Mouse (Mus musculus): ENCODE data around the gene Gne. TPM values are rescaled to one million over a fixed set of nuclear protein-coding genes. Genes with fewer than 3 reads are reported as not detected.
"Not testable (repeated sequence)": the region's sequence is repeated elsewhere in the genome, so short reads cannot be mapped to it uniquely, and the experiment has no call there.

Gene Gne
- polyA plus RNA-seq, 1 experiment from 2014 or later, result 26.3 TPM

DNA sequence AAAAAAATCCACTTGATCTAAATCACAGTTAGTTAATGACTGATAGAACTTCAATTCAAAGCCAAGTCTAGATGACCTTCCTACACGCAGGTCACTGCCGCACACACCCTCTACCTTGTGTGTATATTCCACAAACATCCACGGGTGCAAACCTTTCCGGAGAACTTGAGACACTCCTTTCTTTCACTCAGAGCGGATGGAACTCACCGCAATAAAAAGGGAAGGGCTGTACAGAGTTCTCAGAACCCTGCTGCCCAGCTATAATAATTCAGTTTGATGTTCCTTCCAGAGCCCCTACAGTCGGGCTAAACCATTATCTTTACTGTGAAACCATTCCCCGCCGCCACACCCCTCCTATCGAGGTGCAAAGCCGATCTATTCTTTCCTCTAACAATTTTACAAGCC lies 12.2 kb downstream of the Gne start:
- H3K9me3 ChIP-seq, result no peaks in the 10 kb centered on the region
- H3K9ac ChIP-seq (replicated peaks), result peak overlapping the region; percentile 84
- H3K27me3 ChIP-seq, result no peaks in the 10 kb centered on the region
- peak overlapping the region; percentile 74 for H3K27ac ChIP-seq (replicated peaks)
- H3K4me3 ChIP-seq, result peak overlapping the region; percentile 86
- H3K36me3 ChIP-seq, result no peaks in the 10 kb centered on the region
- WGBS, result 14% methylated on average over 11 of the region's 11 CpGs
- peak; percentile 36 for ATAC-seq (replicated peaks)
- peaks cover 19% of the 10 kb centered on the region for H3K4me1 ChIP-seq
- H3K4me2 ChIP-seq (replicated peaks), result peak overlapping the region; percentile 69

DNA sequence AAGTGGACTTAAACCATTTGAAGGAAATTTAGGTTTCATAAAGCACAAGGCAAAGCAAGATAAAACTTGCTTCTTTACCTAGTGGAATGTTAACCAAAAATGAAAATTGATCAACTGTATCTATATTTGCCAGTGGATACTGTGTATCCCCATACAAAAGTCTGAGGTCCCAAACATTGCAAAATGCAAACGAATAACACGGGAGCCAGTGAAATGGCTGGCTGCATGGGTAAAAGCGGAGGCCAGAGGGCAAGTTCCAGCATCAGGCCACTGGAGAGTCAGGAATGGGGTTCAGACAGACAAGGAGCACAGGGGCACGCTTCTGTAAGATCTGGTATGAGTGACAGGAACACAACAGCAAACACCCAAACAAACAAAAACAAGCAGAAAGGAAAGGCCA lies 13.3 kb downstream of the Gne start:
- Histone ChIP-seq H3K4me3 (no peak overlapping the region), H3K27me3 (no peaks in the 10 kb centered on the region), H3K4me1 (peaks cover 20% of the 10 kb centered on the region), H3K4me2 (replicated peaks) (no peak overlapping the region), H3K9ac (replicated peaks) (no peak overlapping the region), H3K9me3 (no peaks in the 10 kb centered on the region), H3K27ac (replicated peaks) (no peak overlapping the region), H3K36me3 (no peaks in the 10 kb centered on the region)
- 66% methylated on average over 4 of the region's 4 CpGs for WGBS
- ATAC-seq (replicated peaks), result no peak

DNA sequence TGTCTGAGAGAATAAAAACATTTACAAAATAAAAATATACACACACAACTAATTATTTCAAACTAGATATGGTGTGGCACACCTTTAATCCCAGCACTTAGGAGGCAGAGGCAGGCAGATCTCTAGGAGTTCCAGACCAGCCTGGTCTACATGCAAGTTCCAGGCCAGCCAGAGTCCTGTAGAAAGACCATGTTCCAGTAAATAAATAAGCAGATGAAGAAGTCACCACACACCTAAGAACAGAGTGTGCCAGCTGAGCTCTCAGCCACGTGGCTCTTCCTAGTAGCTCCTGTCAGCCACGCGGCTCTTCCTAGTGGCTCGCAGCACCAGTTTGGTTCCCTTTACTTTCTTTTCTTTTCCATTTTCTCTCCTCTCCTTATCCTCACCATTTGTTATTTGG lies 14.6 kb downstream of the Gne start:
- no peaks in the 10 kb centered on the region for H3K36me3 ChIP-seq
- no peak for ATAC-seq (replicated peaks)
- no peaks in the 10 kb centered on the region for H3K9me3 ChIP-seq
- H3K9ac ChIP-seq (replicated peaks), result no peak overlapping the region
- WGBS, result 92% methylated on average over 4 of the region's 4 CpGs
- H3K4me3 ChIP-seq, result no peak overlapping the region
- no peak overlapping the region for H3K4me2 ChIP-seq (replicated peaks)
- no peaks in the 10 kb centered on the region for H3K27me3 ChIP-seq
- H3K27ac ChIP-seq (replicated peaks), result no peak overlapping the region
- peaks cover 22% of the 10 kb centered on the region for H3K4me1 ChIP-seq

DNA sequence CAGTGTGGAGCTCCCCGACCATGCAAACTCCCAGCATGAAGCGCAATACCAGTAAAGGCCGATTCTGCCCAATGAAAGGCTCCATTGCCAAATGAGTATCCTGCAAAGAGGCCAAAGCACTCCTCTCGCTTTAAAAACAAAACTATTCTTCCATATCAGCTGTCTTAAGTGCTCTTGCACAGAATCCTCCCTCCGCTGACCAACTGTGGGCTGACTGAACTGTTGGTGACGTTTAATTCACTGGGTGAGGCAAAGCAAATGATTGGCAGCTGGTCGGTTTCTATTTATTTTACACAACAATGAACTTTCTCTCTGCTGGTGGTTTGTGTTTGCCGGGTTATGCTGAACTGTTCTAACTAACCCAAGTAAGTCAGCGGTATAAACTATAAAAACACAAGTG lies 15.2 kb downstream of the Gne start:
- ATAC-seq (replicated peaks), result no peak
- peaks cover 22% of the 10 kb centered on the region for H3K4me1 ChIP-seq
- H3K36me3 ChIP-seq, result no peaks in the 10 kb centered on the region
- H3K4me2 ChIP-seq (replicated peaks), result no peak overlapping the region
- no peak overlapping the region for H3K4me3 ChIP-seq
- 34% methylated on average over 9 of the region's 9 CpGs for WGBS
- no peak overlapping the region for H3K9ac ChIP-seq (replicated peaks)
- no peaks in the 10 kb centered on the region for H3K9me3 ChIP-seq
- no peak overlapping the region for H3K27ac ChIP-seq (replicated peaks)
- H3K27me3 ChIP-seq, result no peaks in the 10 kb centered on the region

DNA sequence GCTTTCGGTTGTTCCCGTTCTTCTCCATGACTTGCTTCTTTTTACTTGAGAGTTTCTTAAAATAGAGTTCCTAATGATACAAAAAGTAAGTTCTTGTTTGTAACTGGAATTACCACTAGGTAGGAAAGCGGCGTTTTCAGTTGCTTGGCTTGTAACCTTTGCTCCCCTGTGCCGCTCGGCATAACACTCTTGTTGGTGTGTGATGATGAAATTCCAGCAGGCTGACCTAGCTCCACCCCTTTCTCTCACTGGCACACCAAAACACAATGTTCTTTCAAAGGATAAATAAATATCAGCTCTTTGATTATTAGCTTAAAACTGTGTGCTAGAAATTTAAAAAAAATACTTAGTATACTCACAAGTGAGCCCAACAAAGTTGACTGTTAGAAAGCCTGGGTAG lies 17.1 kb downstream of the Gne start:
- peaks cover 16% of the 10 kb centered on the region for H3K4me1 ChIP-seq
- H3K27me3 ChIP-seq, result no peaks in the 10 kb centered on the region
- no peaks in the 10 kb centered on the region for H3K9me3 ChIP-seq
- no peak overlapping the region for H3K4me3 ChIP-seq
- 87% methylated on average over 6 of the region's 6 CpGs for WGBS
- H3K9ac ChIP-seq (replicated peaks), result no peak overlapping the region
- no peak overlapping the region for H3K4me2 ChIP-seq (replicated peaks)
- no peak overlapping the region for H3K27ac ChIP-seq (replicated peaks)
- no peak for ATAC-seq (replicated peaks)
- no peaks in the 10 kb centered on the region for H3K36me3 ChIP-seq

DNA sequence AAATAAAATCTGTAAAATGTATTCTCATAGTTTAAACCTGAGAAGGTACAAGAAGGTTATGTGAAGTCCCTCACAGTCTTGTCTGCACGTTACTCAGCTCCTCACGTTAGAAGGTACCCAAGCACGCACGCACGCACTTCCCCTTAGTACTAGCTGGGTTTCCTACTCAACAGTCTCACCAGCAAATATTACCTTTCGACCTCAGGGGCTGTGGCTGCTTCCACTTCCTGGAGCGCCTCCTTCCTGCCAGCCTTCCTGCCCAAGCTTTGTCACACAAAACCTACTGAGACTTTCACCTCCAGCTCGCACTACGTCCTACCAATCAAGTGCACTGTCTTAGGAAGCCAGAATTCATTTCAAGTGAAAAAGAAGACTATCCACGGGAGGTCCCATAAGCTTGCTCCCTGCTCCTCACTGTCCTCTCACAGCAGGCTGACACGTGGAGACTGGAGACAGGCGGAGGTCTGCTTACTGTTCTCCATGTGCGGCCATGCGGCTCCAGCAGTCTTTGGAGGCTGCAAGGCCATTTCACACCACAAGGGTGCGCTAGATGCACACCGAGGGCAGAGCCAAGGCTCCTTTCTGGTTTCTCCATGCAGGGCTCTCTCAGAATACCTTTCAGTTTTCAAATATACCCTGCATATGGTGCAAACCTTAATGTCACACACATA lies 18.5 kb downstream of the Gne start:
- H3K4me3 ChIP-seq, result no peak overlapping the region
- no peaks in the 10 kb centered on the region for H3K9me3 ChIP-seq
- peak; percentile 76 for ATAC-seq (replicated peaks)
- H3K4me2 ChIP-seq (replicated peaks), result no peak overlapping the region
- H3K36me3 ChIP-seq, result no peaks in the 10 kb centered on the region
- H3K27me3 ChIP-seq, result no peaks in the 10 kb centered on the region
- 40% methylated on average over 16 of the region's 16 CpGs for WGBS
- peaks cover 3% of the 10 kb centered on the region; the same call in 1 of the 2 replicates for H3K4me1 ChIP-seq
- no peak overlapping the region for H3K9ac ChIP-seq (replicated peaks)
- H3K27ac ChIP-seq (replicated peaks), result no peak overlapping the region

DNA sequence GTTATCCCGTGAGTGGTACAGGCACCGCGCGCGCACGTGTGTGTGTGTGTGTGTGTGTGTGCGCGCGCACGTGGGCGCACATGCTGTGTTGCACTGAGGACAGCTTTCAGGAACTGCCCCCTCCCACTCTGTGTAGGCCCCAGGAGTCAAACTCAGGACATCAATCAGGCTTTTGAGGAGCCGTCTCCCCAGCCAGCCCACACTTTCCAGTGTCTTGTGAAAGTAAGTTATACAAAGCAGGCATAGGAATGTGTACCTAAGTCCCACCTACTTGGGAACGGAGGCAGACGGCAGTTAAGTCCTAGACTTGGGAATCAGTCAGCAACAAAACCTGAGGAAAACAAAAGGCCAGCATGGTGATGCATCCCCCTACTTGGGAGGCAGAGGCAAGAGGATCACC lies 21.2 kb downstream of the Gne start:
- H3K4me3 ChIP-seq, result no peak overlapping the region
- no peaks in the 10 kb centered on the region for H3K27me3 ChIP-seq
- H3K4me1 ChIP-seq, result peaks cover 3% of the 10 kb centered on the region; the same call in 1 of the 2 replicates
- H3K36me3 ChIP-seq, result no peaks in the 10 kb centered on the region
- no peak overlapping the region for H3K27ac ChIP-seq (replicated peaks)
- no peaks in the 10 kb centered on the region for H3K9me3 ChIP-seq
- no peak overlapping the region for H3K9ac ChIP-seq (replicated peaks)
- H3K4me2 ChIP-seq (replicated peaks), result no peak overlapping the region
- no peak for ATAC-seq (replicated peaks)
- WGBS, result 87% methylated on average over 14 of the region's 14 CpGs

DNA sequence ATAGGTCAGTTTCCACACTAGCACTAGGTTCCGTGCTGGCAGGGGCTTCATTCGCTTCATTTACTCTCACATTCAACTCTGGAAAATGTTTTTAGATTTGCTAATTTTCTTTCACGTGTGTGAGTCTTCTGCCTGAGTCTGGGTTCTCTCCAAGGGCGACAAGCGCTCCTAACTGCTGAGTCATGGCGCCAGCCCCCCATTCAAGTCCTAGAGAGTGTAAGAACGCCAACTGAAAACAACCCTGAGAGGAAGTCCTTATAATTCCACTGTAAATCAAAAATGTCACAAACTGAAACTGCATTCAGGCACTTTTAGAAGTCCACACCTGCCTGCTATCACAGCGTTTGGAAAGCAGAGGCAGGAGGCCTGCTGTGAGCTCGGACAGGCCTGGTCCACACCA lies 21.9 kb downstream of the Gne start:
- Histone ChIP-seq H3K4me3 (no peak overlapping the region), H3K4me1 (peaks cover 3% of the 10 kb centered on the region; the same call in 1 of the 2 replicates), H3K4me2 (replicated peaks) (no peak overlapping the region), H3K9me3 (no peaks in the 10 kb centered on the region), H3K27ac (replicated peaks) (no peak overlapping the region), H3K9ac (replicated peaks) (no peak overlapping the region), H3K36me3 (no peaks in the 10 kb centered on the region), H3K27me3 (no peaks in the 10 kb centered on the region)
- WGBS, result 65% methylated on average over 9 of the region's 9 CpGs
- no peak for ATAC-seq (replicated peaks)

DNA sequence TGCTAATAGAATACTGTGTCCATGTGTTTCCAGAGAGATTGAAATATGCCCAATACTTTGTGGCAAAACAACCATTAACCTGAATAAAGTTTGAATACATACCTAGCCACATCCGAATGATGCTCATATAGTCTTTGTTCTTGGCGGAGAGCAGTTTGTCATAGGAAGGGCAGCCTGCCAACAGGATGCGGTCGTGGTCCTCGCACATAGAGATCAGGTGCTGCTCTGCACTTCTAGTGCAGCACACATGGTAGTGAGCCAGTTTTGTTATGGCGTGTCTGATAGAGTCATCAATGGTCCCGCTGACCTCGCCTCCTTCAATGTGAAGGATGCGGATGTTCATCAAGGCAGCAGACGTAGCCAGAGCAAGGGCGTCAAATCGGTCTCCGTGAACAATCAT lies 24.3 kb downstream of the Gne start:
- no peak for ATAC-seq (replicated peaks)

DNA sequence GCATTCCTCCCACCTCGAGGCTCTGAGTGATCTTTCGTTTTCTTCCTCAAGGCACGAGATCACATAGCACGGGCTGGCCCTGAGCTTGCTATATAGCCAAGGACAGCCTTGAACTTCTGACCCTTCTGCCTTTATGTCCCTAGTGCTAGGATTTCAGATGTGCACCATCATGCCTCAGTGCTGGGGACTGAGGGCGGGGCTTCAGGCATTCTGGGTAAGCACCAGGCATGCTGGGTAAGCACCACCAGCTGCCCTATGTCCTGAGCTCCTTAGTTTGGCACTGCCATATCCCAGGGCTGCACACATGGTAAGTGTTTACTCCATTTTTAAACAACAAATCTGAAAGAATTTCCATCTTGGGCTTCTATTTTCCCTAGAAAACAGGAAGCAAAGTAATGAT lies 34.2 kb downstream of the Gne start:
- Histone ChIP-seq H3K9me3 (no peaks in the 10 kb centered on the region), H3K4me1 (no peaks in the 10 kb centered on the region), H3K9ac (replicated peaks) (no peak overlapping the region), H3K27me3 (no peaks in the 10 kb centered on the region), H3K36me3 (peaks cover 10% of the 10 kb centered on the region), H3K4me2 (replicated peaks) (no peak overlapping the region), H3K4me3 (no peak overlapping the region), H3K27ac (replicated peaks) (no peak overlapping the region)
- ATAC-seq (replicated peaks), result no peak
- 90% methylated on average over 5 of the region's 5 CpGs for WGBS

More for the DNA sequence above, 24.3 kb downstream of the Gne start:
- Histone ChIP-seq H3K4me3 (no peak overlapping the region), H3K27ac (replicated peaks) (no peak overlapping the region), H3K27me3 (no peaks in the 10 kb centered on the region), H3K9ac (replicated peaks) (no peak overlapping the region), H3K4me1 (no peaks in the 10 kb centered on the region), H3K36me3 (no peaks in the 10 kb centered on the region), H3K9me3 (no peaks in the 10 kb centered on the region), H3K4me2 (replicated peaks) (no peak overlapping the region)
- WGBS, result 93% methylated on average over 13 of the region's 13 CpGs

DNA sequence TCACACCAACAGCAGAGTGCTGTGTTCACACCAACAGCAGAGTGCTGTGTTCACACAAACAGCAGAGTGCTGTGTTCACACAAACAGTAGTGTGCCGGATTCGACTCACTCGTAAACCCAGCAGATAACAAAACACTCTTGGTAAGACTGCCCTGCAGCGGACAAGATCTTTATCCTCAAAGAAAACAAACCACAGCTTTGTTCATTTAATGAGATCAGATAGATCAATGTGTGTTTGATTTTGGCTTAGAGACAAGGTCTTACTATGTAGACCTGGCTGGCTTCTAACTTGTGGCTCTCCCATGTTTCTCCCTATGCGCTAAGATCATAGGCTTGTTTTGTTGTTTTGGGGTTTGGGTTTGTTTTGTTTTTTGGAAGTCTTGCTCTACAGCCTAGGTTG lies 37.9 kb downstream of the Gne start:
- Histone ChIP-seq H3K4me2 (replicated peaks) (no peak overlapping the region), H3K36me3 (peaks cover 20% of the 10 kb centered on the region), H3K27me3 (no peaks in the 10 kb centered on the region), H3K9ac (replicated peaks) (no peak overlapping the region), H3K4me3 (no peak overlapping the region), H3K9me3 (no peaks in the 10 kb centered on the region), H3K4me1 (no peaks in the 10 kb centered on the region), H3K27ac (replicated peaks) (no peak overlapping the region)
- ATAC-seq (replicated peaks), result no peak
- WGBS, result 89% methylated on average over 5 of the region's 5 CpGs

DNA sequence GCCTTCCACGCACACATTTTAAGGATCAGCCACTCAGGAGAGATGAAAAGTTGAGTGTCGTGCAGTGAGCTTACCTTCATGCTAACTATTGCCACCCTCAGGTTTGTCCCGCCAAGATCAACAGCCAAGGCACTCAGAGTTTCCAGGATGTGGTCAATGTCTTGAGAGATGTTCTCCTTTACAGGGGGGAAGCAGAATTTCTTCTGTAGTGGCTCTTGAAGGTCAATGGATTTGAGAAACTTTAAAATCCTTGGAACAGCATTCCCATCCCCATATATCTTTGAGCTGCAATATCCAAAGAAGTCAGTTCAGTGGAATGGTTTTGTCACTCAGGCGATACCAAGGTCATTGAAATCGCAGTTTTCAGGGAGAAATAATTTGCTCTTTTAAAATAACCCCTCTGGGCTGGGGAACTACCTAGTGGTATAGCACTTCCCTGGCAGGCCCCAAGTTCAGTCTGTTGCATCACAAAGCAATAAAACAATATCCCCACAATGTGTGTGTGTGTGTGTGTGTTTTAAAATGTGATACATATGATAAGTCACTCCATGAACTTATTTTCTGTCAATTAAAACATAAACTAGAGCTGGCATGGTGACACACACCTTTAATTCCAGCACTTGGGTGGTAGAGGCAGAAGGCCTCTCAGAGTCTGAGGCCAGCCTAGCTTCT lies 39.2 kb downstream of the Gne start:
- no peak overlapping the region for H3K9ac ChIP-seq (replicated peaks)
- no peak overlapping the region for H3K4me2 ChIP-seq (replicated peaks)
- H3K36me3 ChIP-seq, result peaks cover 30% of the 10 kb centered on the region
- WGBS, result 97% methylated on average over 5 of the region's 5 CpGs
- ATAC-seq (replicated peaks), result no peak
- H3K27ac ChIP-seq (replicated peaks), result no peak overlapping the region
- no peak overlapping the region for H3K4me3 ChIP-seq
- H3K9me3 ChIP-seq, result no peaks in the 10 kb centered on the region
- H3K4me1 ChIP-seq, result no peaks in the 10 kb centered on the region
- no peaks in the 10 kb centered on the region for H3K27me3 ChIP-seq

DNA sequence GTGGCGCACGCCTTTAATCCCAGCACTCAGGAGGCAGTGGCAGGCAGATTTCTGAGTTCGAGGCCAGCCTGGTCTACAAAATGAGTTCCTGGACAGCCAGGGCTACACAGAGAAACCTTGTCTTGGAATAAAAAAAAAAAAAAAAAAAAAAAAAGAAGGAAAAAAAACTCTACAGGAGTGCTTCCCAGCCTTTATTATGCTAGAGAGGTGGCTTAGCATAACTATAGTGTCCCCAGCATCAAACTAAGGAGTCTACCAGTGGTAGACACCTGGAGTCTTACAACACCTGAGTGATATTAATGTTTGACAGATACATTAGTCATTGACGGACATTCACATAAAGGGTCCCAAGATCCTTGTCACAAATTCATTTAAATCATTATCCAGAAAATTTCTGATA lies 40.8 kb downstream of the Gne start:
- H3K27me3 ChIP-seq; H3K4me2 ChIP-seq (replicated peaks); H3K4me1 ChIP-seq; H3K9me3 ChIP-seq; H3K9ac ChIP-seq (replicated peaks); H3K4me3 ChIP-seq; ATAC-seq (replicated peaks); H3K27ac ChIP-seq (replicated peaks): not testable (repeated sequence)
- peaks cover 45% of the 10 kb centered on the region for H3K36me3 ChIP-seq
- WGBS, result 93% methylated on average over 4 of the region's 4 CpGs

All from forebrain, embryonic 15.5 days (tissue).